Mouse (Mus musculus): ENCODE data around the gene Tceanc2.

DNA sequence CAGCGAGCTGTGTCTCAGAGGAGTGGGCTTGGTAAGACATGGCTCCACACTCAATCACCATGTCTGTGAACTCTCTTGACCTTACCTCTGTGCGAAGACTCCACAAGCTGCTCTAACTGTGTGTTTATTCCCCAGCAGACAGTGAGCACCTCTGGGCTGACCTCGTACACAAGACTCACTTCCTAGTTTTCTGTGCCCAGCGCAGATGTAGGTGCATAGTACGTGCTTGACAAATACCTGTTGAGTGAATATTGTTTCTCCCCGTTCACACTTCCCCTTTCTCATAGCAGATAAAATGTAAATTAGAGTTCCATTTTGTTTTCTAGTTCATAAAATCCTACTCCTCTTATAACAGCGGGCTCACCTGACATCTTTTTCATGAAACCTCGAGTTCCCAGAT, 35.4 kb downstream of the Tceanc2 start:
- no peak for TF ChIP-seq CTCF (conservative IDR thresholded peaks at IDR 0.05; ENCODE audit: insufficient read depth, insufficient read length, low read depth, low read length)
- TF ChIP-seq POLR2A (IDR thresholded peaks at IDR 0.05; ENCODE audit: low read depth, low read length), result no peak
